Mouse (Mus musculus) heart, embryonic 16.5 days (tissue): ENCODE data around the gene Slc6a13. TPM values are rescaled to one million over a fixed set of nuclear protein-coding genes. Genes with fewer than 3 reads are reported as not detected.
"Not testable (repeated sequence)": the region's sequence is repeated elsewhere in the genome, so short reads cannot be mapped to it uniquely, and the experiment has no call there.

Source experiments
- ATAC-seq: fragments of 200-750 bp; cut with Nextera tagmentation; replicated peaks from 2 replicates; pipeline ENCODE4 v1.8.0; 2017; ENCODE audit warnings: moderate number of reproducible peaks; ENCODE audit not compliant: insufficient read depth, low FRiP score; ENCODE audit errors: extremely low read depth
- H3K27ac ChIP-seq: fragments of 300-500 bp; sonication (generic); 2 replicates; pipeline ENCODE4 v1.5.1; 2014; ENCODE audit warnings: mild to moderate bottlenecking, low read length, control low read depth, moderate library complexity
- H3K27me3 ChIP-seq: fragments of 300-500 bp; sonication (generic); 2 replicates; pipeline ENCODE4 v1.6.1; 2014; ENCODE audit warnings: low read length, mixed read lengths; ENCODE audit not compliant: control insufficient read depth, insufficient read depth
- H3K36me3 ChIP-seq: fragments of 300-500 bp; sonication (generic); 2 replicates; pipeline ENCODE4 v1.6.1; 2014; ENCODE audit not compliant: control insufficient read depth, insufficient read depth
- H3K4me1 ChIP-seq: fragments of 300-500 bp; sonication (generic); 2 replicates; pipeline ENCODE4 v1.6.1; 2014; ENCODE audit warnings: low read length, mixed read lengths; ENCODE audit not compliant: control insufficient read depth, insufficient read depth
- H3K4me2 ChIP-seq: fragments of 300-500 bp; sonication (generic); 2 replicates; pipeline ENCODE4 v1.6.1; 2014; ENCODE audit warnings: low read depth, mild to moderate bottlenecking, control low read depth, low read length
- H3K4me3 ChIP-seq: fragments of 300-500 bp; sonication (generic); 2 replicates; pipeline ENCODE4 v1.5.1; 2014; ENCODE audit warnings: mild to moderate bottlenecking, control low read depth, low read length
- H3K9ac ChIP-seq: fragments of 300-500 bp; sonication (generic); 2 replicates; pipeline ENCODE4 v1.6.1; 2014; ENCODE audit warnings: low read length, control low read depth
- H3K9me3 ChIP-seq: fragments of 300-500 bp; sonication (generic); replicated peaks from 2 replicates; pipeline ENCODE4 v1.6.1; 2016; ENCODE audit warnings: low read length; ENCODE audit not compliant: control insufficient read depth
- WGBS: fragments of 180-500 bp; shearing (Covaris S2); extraction: QIAGEN DNeasy Blood & Tissue Kit; methylation state at CpG from one replicate; pipeline ENCODE4 v1.1.7; 2014; 5-methylcytosine and 5-hydroxymethylcytosine counted together
- polyA plus RNA-seq: library from polyadenylated mRNA; unstranded; fragments of >200 nt; fragmentation: Nextera tagmentation; extraction: Ambion mirVana; gene quantifications from 2 replicates; pipeline ENCODE4 v1.2.1, GENCODE M21; 2015

The Slc6a13 gene
- polyA plus RNA-seq, 1 experiment from 2014 or later: 5.4 TPM

DNA sequence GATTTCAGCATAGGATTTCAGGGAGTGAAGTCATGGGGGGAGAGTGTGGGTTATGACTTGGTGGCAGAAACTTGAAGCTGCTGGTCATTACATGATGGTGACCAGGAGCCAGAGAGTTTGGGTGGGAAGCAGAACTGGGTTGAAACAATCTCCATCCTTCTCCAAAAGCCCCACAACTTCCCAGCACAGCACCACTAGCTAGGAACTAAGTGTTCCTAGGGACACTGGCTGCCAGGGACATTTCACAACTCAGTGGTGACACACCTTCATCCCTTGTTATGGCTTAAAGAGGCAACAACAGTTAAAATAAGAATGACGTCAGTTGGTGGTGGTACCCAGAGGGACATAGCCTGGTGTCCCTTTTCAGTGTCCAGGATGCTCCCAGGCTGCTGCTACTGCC, 56.0 kb downstream of the Slc6a13 start:
- H3K4me2 ChIP-seq: no peak overlapping the region
- no peak overlapping the region for H3K9ac ChIP-seq
- no peak overlapping the region for H3K4me3 ChIP-seq
- H3K36me3 ChIP-seq: no peaks in the 10 kb centered on the region
- H3K27ac ChIP-seq: no peak overlapping the region
- H3K4me1 ChIP-seq: no peaks in the 10 kb centered on the region
- H3K27me3 ChIP-seq: 0 out of 2 replicates have a peak, but pooled peaks cover 4% of the 10 kb centered on the region
- no peaks in the 10 kb centered on the region for H3K9me3 ChIP-seq
- no peak for ATAC-seq
- WGBS: 65% methylated on average over 1 of the region's 1 CpGs

GRCm38 (mm10) chr6:121357232-121357631, 57.2 kb downstream of the Slc6a13 start:
- H3K27ac ChIP-seq: no peak overlapping the region
- ATAC-seq: no peak
- no peaks in the 10 kb centered on the region for H3K9me3 ChIP-seq
- no peak overlapping the region for H3K9ac ChIP-seq
- no peaks in the 10 kb centered on the region for H3K36me3 ChIP-seq
- H3K27me3 ChIP-seq: peaks cover 6% of the 10 kb centered on the region; the same call in 1 of the 2 replicates
- H3K4me1 ChIP-seq: no peaks in the 10 kb centered on the region
- no peak overlapping the region for H3K4me3 ChIP-seq
- no peak overlapping the region for H3K4me2 ChIP-seq
- WGBS: 82% methylated on average over 6 of the region's 6 CpGs

DNA sequence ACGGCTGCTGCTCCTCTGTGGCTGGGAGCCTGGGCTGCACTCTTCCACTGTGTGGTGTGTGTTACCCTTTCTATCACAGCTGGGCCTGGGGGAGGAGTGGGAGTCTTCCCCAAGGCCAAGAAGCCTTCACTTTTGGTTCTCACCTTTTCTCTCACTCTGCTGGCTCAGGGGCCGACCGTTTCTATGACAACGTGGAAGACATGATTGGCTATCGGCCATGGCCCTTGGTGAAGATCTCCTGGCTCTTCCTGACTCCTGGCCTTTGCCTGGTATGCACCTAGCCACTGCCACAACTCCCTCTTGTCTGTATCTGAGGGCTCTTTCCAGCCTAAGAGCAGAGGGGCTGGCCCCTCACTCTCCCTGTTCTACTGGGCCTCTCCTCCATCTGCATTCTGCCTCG, 63.0 kb downstream of the Slc6a13 start:
- H3K27me3 ChIP-seq: peaks cover 4% of the 10 kb centered on the region; the same call in 1 of the 2 replicates
- H3K36me3 ChIP-seq: no peaks in the 10 kb centered on the region
- H3K4me1 ChIP-seq: no peaks in the 10 kb centered on the region
- H3K27ac ChIP-seq: no peak overlapping the region
- WGBS: 67% methylated on average over 6 of the region's 6 CpGs
- no peak overlapping the region for H3K4me2 ChIP-seq
- no peak overlapping the region for H3K4me3 ChIP-seq
- ATAC-seq: no peak
- H3K9ac ChIP-seq: no peak overlapping the region
- no peaks in the 10 kb centered on the region for H3K9me3 ChIP-seq

DNA sequence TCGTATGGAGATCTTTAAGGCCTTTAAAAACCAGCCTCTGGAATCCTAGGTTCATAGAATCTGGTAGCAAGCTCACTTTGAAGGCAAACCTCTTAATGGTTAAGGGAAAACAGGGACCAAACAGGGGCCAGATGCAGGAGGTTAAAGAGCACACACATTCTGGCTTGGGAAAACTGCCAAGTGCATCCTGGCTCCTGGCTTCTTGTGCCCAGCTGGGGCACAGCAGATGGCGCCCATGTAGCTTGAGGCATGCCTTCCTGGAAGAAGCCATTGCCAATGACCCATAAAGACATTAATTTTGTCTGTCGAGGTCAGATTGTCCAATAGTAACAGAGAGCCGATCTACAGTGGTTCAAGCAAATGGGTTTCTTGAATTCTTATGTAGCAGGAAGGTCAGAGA, 63.9 kb downstream of the Slc6a13 start:
- ATAC-seq: no peak
- H3K9me3 ChIP-seq: no peaks in the 10 kb centered on the region
- no peak overlapping the region for H3K27ac ChIP-seq
- H3K4me1 ChIP-seq: no peaks in the 10 kb centered on the region
- no peaks in the 10 kb centered on the region for H3K36me3 ChIP-seq
- H3K4me2 ChIP-seq: no peak overlapping the region
- H3K9ac ChIP-seq: no peak overlapping the region
- 74% methylated on average over 4 of the region's 4 CpGs for WGBS
- H3K4me3 ChIP-seq: no peak overlapping the region
- H3K27me3 ChIP-seq: peaks cover 4% of the 10 kb centered on the region; the same call in 1 of the 2 replicates

DNA sequence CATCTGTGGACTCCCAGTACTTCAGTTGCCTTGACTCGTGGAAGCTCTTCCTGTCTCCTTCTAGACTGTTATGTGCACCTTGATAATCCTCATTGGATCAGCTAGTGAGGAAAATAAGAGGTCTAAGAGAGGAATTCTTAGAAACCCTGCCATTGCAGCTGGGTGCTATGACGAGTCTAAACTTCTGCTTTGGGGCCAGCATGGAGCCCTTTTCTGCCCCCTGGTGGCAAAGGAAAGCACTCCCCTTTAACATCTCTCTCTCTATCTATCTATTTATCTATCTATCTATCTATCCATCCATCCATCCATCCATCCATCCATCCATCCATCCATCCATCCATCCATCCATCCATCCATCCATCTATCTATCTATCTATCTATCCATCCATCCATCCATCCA, 66.5 kb downstream of the Slc6a13 start:
- not testable (repeated sequence) for H3K36me3 ChIP-seq, ATAC-seq, H3K9me3 ChIP-seq, H3K9ac ChIP-seq, H3K27me3 ChIP-seq, H3K27ac ChIP-seq, H3K4me1 ChIP-seq, H3K4me3 ChIP-seq, H3K4me2 ChIP-seq
- 13% methylated on average over 2 of the region's 2 CpGs for WGBS

- no peaks in the 10 kb centered on the region for H3K36me3 ChIP-seq
- ATAC-seq: no peak
- no peak overlapping the region for H3K4me2 ChIP-seq
- H3K9me3 ChIP-seq: no peaks in the 10 kb centered on the region
- H3K27ac ChIP-seq: no peak overlapping the region
- H3K27me3 ChIP-seq: no peaks in the 10 kb centered on the region; the same call in 1 of the 2 replicates
- H3K4me1 ChIP-seq: no peaks in the 10 kb centered on the region
- H3K4me3 ChIP-seq: no peak overlapping the region
- no peak overlapping the region for H3K9ac ChIP-seq
- 60% methylated on average over 3 of the region's 3 CpGs for WGBS
Observed at GRCm38 (mm10) chr6:121367099-121367498, 67.1 kb downstream of the Slc6a13 start.

DNA sequence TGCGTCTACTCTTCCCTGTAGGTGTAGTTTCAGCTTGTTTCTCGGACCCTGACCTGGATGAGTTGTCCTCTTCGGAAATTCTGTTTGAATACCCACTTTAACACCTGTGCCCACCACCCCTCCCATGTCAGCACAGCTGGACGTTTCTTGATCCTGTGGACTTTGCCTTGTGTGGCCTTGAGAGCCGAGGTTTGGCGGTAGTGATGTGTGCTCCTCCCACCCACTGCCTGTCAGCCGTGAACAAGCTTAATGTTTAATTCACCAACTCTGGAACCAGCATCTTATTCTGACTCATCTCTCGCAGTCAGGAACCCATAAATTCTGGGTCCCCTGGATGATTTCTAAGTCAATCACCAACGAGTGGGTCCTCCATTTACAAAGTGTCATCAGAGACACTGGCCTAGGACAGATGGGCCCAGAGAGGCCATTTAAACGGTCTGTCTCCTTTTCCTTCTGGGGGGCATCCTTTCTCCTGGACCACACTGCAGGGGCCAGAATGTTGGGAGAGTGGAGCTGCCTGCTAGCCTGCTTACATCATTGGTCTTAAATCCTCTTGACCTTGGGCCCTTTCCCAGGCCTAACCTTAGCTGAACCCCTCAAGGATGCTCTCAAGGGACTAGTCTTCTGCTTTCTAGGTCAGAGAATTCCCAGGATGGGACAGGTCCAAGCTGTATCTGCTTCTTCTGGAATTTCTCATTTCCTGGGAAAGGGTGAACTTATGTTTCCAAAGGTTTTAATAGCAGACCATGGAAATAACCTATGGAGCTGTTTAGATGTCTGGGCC, 71.4 kb downstream of the Slc6a13 start:
- Histone ChIP-seq H3K36me3 (no peaks in the 10 kb centered on the region), H3K27ac (no peak overlapping the region), H3K9ac (no peak overlapping the region), H3K4me3 (no peak overlapping the region), H3K4me1 (no peaks in the 10 kb centered on the region), H3K4me2 (no peak overlapping the region), H3K9me3 (no peaks in the 10 kb centered on the region), H3K27me3 (peaks cover 2% of the 10 kb centered on the region; the same call in 1 of the 2 replicates)
- 69% methylated on average over 10 of the region's 10 CpGs for WGBS
- no peak for ATAC-seq

- WGBS: 43% methylated on average over 12 of the region's 12 CpGs
Observed at GRCm38 (mm10) chr6:121376159-121376558, 76.1 kb downstream of the Slc6a13 start.

GRCm38 (mm10) chr6:121378256-121378655, 78.2 kb downstream of the Slc6a13 start:
- no peaks in the 10 kb centered on the region for H3K9me3 ChIP-seq
- H3K4me1 ChIP-seq: no peaks in the 10 kb centered on the region
- no peaks in the 10 kb centered on the region for H3K36me3 ChIP-seq
- H3K4me3 ChIP-seq: no peak overlapping the region
- H3K9ac ChIP-seq: no peak overlapping the region
- no peak for ATAC-seq
- H3K4me2 ChIP-seq: no peak overlapping the region
- peaks cover 10% of the 10 kb centered on the region; the same call in 1 of the 2 replicates for H3K27me3 ChIP-seq
- H3K27ac ChIP-seq: no peak overlapping the region
- 42% methylated on average over 4 of the region's 4 CpGs for WGBS

More at GRCm38 (mm10) chr6:121376159-121376558, 76.1 kb downstream of the Slc6a13 start:
- H3K36me3 ChIP-seq: no peaks in the 10 kb centered on the region
- H3K27ac ChIP-seq: no peak overlapping the region
- no peak overlapping the region for H3K9ac ChIP-seq
- H3K9me3 ChIP-seq: no peaks in the 10 kb centered on the region
- peaks cover 4% of the 10 kb centered on the region; the same call in 1 of the 2 replicates for H3K27me3 ChIP-seq
- no peak overlapping the region for H3K4me2 ChIP-seq
- no peak overlapping the region for H3K4me3 ChIP-seq
- no peaks in the 10 kb centered on the region for H3K4me1 ChIP-seq
- no peak for ATAC-seq
